Mouse (Mus musculus): ENCODE measurements around the gene Olfr568. TPM values are rescaled to one million over a fixed set of nuclear protein-coding genes. Genes with fewer than 3 reads are reported as not detected.

The Olfr568 gene
- polyA plus RNA-seq (2014; fragmentation: Illumina TruSeq; extraction: RNeasy Lipid Tissue Mini Kit (QIAGEN cat#74804); ENCODE audit: low read depth, low replicate concordance) = not detected

GRCm38 (mm10) chr7:102876822-102877221 lies at the start of gene Olfr568:
TSS of gene Olfr568 (plus strand) at chr7:102877122.

GRCm38 (mm10) chr7:102858665-102859064 lies 18.3 kb upstream of the Olfr568 start, which contains the start of gene Olfr566:
TSS of gene Olfr566 (minus strand) at chr7:102858765.

GRCm38 (mm10) chr7:102890782-102891181 lies 13.9 kb downstream of the Olfr568 start, which contains the start of gene Olfr569:
TSS of gene Olfr569 (minus strand) at chr7:102890882.

GRCm38 (mm10) chr7:102917032-102917875 lies 40.3 kb downstream of the Olfr568 start, which contains the start of gene Olfr571:
TSS of gene Olfr571 (minus strand) at chr7:102917536.

GRCm38 (mm10) chr7:102924109-102924508 lies 47.2 kb downstream of the Olfr568 start, which contains the start of gene Olfr572:
TSS of gene Olfr572 (plus strand) at chr7:102924409.

Other genes with a start within 250 kb of the Olfr568 start
- gene Olfr554, start 238.7 kb upstream of the Olfr568 start, polyA plus RNA-seq (2014; fragmentation: Illumina TruSeq; extraction: RNeasy Lipid Tissue Mini Kit (QIAGEN cat#74804); ENCODE audit: low read depth, low replicate concordance) = not detected
- gene Olfr555, start 218.3 kb upstream of the Olfr568 start, polyA plus RNA-seq (2014; fragmentation: Illumina TruSeq; extraction: RNeasy Lipid Tissue Mini Kit (QIAGEN cat#74804); ENCODE audit: low read depth, low replicate concordance) = not detected
- not detected for gene Olfr556, start 212.2 kb upstream of the Olfr568 start, polyA plus RNA-seq (2014; fragmentation: Illumina TruSeq; extraction: RNeasy Lipid Tissue Mini Kit (QIAGEN cat#74804); ENCODE audit: low read depth, low replicate concordance)
- 2.0 TPM for gene Trim68, start 189.8 kb upstream of the Olfr568 start, polyA plus RNA-seq (2014; fragmentation: Illumina TruSeq; extraction: RNeasy Lipid Tissue Mini Kit (QIAGEN cat#74804); ENCODE audit: low read depth, low replicate concordance)
- gene Olfr557, start 181.2 kb upstream of the Olfr568 start, polyA plus RNA-seq (2014; fragmentation: Illumina TruSeq; extraction: RNeasy Lipid Tissue Mini Kit (QIAGEN cat#74804); ENCODE audit: low read depth, low replicate concordance) = not detected
- gene Olfr558, start 174.9 kb upstream of the Olfr568 start, polyA plus RNA-seq (2014; fragmentation: Illumina TruSeq; extraction: RNeasy Lipid Tissue Mini Kit (QIAGEN cat#74804); ENCODE audit: low read depth, low replicate concordance) = not detected
- not detected for gene Olfr33, start 158.1 kb upstream of the Olfr568 start, polyA plus RNA-seq (2014; fragmentation: Illumina TruSeq; extraction: RNeasy Lipid Tissue Mini Kit (QIAGEN cat#74804); ENCODE audit: low read depth, low replicate concordance)
- not detected for gene Olfr559, start 149.6 kb upstream of the Olfr568 start, polyA plus RNA-seq (2014; fragmentation: Illumina TruSeq; extraction: RNeasy Lipid Tissue Mini Kit (QIAGEN cat#74804); ENCODE audit: low read depth, low replicate concordance)
- not detected for gene Olfr560, start 117.8 kb upstream of the Olfr568 start, polyA plus RNA-seq (2014; fragmentation: Illumina TruSeq; extraction: RNeasy Lipid Tissue Mini Kit (QIAGEN cat#74804); ENCODE audit: low read depth, low replicate concordance)
- gene Olfr78, start 117.7 kb upstream of the Olfr568 start, polyA plus RNA-seq (2014; fragmentation: Illumina TruSeq; extraction: RNeasy Lipid Tissue Mini Kit (QIAGEN cat#74804); ENCODE audit: low read depth, low replicate concordance) = not detected
- gene Olfr561, start 105.9 kb upstream of the Olfr568 start, polyA plus RNA-seq (2014; fragmentation: Illumina TruSeq; extraction: RNeasy Lipid Tissue Mini Kit (QIAGEN cat#74804); ENCODE audit: low read depth, low replicate concordance) = not detected
- not detected for gene Olfr564, start 73.6 kb upstream of the Olfr568 start, polyA plus RNA-seq (2014; fragmentation: Illumina TruSeq; extraction: RNeasy Lipid Tissue Mini Kit (QIAGEN cat#74804); ENCODE audit: low read depth, low replicate concordance)
- gene Olfr566, start 18.4 kb upstream of the Olfr568 start, polyA plus RNA-seq (2014; fragmentation: Illumina TruSeq; extraction: RNeasy Lipid Tissue Mini Kit (QIAGEN cat#74804); ENCODE audit: low read depth, low replicate concordance) = not detected
- gene Olfr569, start 13.8 kb downstream of the Olfr568 start, polyA plus RNA-seq (2014; fragmentation: Illumina TruSeq; extraction: RNeasy Lipid Tissue Mini Kit (QIAGEN cat#74804); ENCODE audit: low read depth, low replicate concordance) = not detected
- not detected for gene Olfr570, start 17.5 kb downstream of the Olfr568 start, polyA plus RNA-seq (2014; fragmentation: Illumina TruSeq; extraction: RNeasy Lipid Tissue Mini Kit (QIAGEN cat#74804); ENCODE audit: low read depth, low replicate concordance)
- not detected for gene Olfr571, start 40.4 kb downstream of the Olfr568 start, polyA plus RNA-seq (2014; fragmentation: Illumina TruSeq; extraction: RNeasy Lipid Tissue Mini Kit (QIAGEN cat#74804); ENCODE audit: low read depth, low replicate concordance)
- not detected for gene Olfr572, start 47.3 kb downstream of the Olfr568 start, polyA plus RNA-seq (2014; fragmentation: Illumina TruSeq; extraction: RNeasy Lipid Tissue Mini Kit (QIAGEN cat#74804); ENCODE audit: low read depth, low replicate concordance)
- gene Olfr573-ps1, start 65.5 kb downstream of the Olfr568 start, polyA plus RNA-seq (2014; fragmentation: Illumina TruSeq; extraction: RNeasy Lipid Tissue Mini Kit (QIAGEN cat#74804); ENCODE audit: low read depth, low replicate concordance) = not detected
- not detected for gene Olfr574, start 71.3 kb downstream of the Olfr568 start, polyA plus RNA-seq (2014; fragmentation: Illumina TruSeq; extraction: RNeasy Lipid Tissue Mini Kit (QIAGEN cat#74804); ENCODE audit: low read depth, low replicate concordance)
- gene Olfr575, start 81.7 kb downstream of the Olfr568 start, polyA plus RNA-seq (2014; fragmentation: Illumina TruSeq; extraction: RNeasy Lipid Tissue Mini Kit (QIAGEN cat#74804); ENCODE audit: low read depth, low replicate concordance) = not detected
- gene Olfr576, start 85.5 kb downstream of the Olfr568 start, polyA plus RNA-seq (2014; fragmentation: Illumina TruSeq; extraction: RNeasy Lipid Tissue Mini Kit (QIAGEN cat#74804); ENCODE audit: low read depth, low replicate concordance) = not detected
- gene Olfr577, start 98.8 kb downstream of the Olfr568 start, polyA plus RNA-seq (2014; fragmentation: Illumina TruSeq; extraction: RNeasy Lipid Tissue Mini Kit (QIAGEN cat#74804); ENCODE audit: low read depth, low replicate concordance) = not detected
- gene Olfr578, start 112.2 kb downstream of the Olfr568 start, polyA plus RNA-seq (2014; fragmentation: Illumina TruSeq; extraction: RNeasy Lipid Tissue Mini Kit (QIAGEN cat#74804); ENCODE audit: low read depth, low replicate concordance) = not detected
- gene Olfr582, start 160.9 kb downstream of the Olfr568 start, polyA plus RNA-seq (2014; fragmentation: Illumina TruSeq; extraction: RNeasy Lipid Tissue Mini Kit (QIAGEN cat#74804); ENCODE audit: low read depth, low replicate concordance) = not detected
- gene Olfr583, start 174.2 kb downstream of the Olfr568 start, polyA plus RNA-seq (2014; fragmentation: Illumina TruSeq; extraction: RNeasy Lipid Tissue Mini Kit (QIAGEN cat#74804); ENCODE audit: low read depth, low replicate concordance) = not detected
- gene Olfr584, start 204.8 kb downstream of the Olfr568 start, polyA plus RNA-seq (2014; fragmentation: Illumina TruSeq; extraction: RNeasy Lipid Tissue Mini Kit (QIAGEN cat#74804); ENCODE audit: low read depth, low replicate concordance) = not detected
- not detected for gene Olfr585, start 220.6 kb downstream of the Olfr568 start, polyA plus RNA-seq (2014; fragmentation: Illumina TruSeq; extraction: RNeasy Lipid Tissue Mini Kit (QIAGEN cat#74804); ENCODE audit: low read depth, low replicate concordance)
- not detected for gene Olfr586, start 248.5 kb downstream of the Olfr568 start, polyA plus RNA-seq (2014; fragmentation: Illumina TruSeq; extraction: RNeasy Lipid Tissue Mini Kit (QIAGEN cat#74804); ENCODE audit: low read depth, low replicate concordance)